Mouse (Mus musculus): ENCODE results near the gene Hacd4.
"Not testable (repeated sequence)": the region's sequence is repeated elsewhere in the genome, so short reads cannot be mapped to it uniquely, and the experiment has no call there.

Hacd4 gene

DNA sequence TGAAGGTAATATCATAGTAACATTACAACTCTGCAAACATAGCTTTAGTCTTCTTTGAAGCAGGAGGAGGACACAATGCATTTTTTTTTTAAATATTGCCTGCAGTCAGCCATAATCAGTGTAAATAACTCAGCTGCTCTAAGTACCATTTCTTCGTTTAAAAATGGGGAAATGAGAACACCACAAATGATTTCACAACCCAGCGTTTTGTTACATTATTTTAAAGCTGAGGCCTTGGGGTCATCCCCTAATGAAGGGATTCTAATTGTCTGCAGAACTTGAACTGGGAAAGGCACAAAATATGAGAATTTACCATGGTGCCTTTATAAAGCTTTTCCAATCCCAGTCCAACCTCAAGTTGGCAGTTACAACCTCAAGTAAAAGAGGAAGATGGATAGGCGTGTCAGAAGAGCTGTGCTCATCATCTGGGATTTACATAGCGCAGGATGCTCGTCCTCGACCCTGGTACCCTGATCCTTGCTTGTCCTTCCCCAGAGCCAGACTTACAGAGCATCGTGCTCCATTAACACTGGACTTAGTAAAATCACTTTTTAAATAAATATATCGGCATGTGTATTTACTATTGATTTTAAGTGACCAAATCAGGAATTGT lies 6.2 kb downstream of the Hacd4 start:
- DNase-seq (ENCODE audit: low read depth), result no peak

DNA sequence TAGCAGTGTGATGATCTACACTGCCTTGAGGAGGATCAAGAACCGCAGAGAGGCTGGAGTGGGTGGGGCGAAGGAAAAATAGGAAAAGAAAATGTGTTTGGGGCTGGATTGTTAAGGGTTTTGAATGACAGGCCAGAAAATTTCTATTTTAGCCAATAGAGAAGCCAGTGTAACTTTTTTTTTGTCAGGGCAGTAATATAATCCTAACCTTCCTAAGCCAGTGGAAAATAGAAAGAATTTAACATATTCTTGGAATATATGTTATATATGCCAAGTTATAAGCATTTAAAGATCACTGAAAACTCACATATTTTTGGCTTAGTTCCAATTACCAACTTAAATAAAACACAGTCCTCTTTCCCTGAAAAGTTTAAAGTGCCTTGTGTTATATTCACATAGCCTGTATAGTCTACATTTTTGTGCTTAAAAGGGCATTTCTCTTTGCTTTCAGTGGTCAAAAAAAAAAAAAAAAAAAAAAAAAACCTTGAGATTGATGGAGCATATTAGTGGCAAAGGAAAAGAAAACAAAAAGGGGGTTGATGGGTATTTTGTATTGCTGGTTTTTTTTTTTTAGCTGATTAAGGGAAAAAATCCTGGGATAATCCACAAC lies 11.0 kb downstream of the Hacd4 start:
- DNase-seq (ENCODE audit: low read depth), result no peak

DNA sequence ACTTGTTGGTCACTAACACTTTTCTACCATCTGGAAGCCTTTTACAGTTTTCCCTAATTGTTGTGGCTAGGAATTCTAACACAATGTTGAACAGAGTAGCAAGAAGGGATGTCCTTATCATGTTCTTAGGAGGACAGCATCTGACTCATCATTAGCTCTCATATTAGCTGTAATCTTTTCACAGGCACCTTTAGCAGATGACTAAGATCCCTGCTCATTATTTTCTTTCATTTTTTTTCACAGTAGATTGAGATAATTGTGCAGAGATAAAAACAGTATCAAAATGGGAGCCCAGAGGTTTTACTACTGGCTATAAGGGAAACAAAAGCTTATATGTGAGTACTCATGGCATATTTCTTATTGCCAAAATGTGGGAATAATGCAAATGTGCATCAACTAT lies 14.2 kb downstream of the Hacd4 start:
- no peak for DNase-seq (ENCODE audit: low read depth)

DNA sequence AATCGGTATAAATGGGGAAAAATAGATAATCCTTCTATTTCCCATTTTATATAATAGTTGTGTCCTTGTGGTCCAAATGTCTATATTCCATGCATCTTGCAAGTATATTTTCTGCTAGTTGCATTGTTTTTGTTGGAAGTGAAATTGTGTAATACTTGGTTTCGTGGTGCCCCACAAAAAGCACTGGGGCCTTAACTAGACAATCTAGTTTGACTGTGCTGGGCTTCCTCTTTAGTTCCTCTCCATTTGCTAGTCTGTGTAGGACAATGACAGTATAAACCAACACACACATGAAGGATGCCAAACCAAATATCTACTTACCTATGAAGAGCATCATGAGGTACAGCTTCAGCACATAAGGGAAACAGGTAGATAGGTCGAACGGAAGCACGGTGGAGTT lies 19.4 kb downstream of the Hacd4 start:
- DNase-seq (ENCODE audit: low read depth), result no peak

DNA sequence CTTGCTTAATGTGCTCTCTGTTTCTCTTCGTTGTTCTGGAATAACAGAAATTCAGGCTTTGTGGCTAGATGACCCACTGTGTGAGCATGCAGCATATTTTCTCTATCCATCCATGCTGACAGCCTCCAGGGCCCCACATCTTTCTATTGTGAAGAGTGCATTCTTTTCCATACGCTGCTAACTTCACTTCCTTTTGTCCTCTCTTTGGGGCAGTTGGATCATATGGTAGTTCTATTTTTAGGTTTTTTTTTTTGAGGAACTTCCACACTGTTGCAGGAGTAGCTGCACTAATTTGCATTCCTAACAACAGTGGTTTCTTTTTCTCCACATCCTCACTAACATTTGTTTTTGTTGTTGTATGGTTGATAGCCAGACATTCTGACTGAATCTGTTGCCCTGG lies 23.7 kb downstream of the Hacd4 start:
- DNase-seq (ENCODE audit: low read depth), result no peak

DNA sequence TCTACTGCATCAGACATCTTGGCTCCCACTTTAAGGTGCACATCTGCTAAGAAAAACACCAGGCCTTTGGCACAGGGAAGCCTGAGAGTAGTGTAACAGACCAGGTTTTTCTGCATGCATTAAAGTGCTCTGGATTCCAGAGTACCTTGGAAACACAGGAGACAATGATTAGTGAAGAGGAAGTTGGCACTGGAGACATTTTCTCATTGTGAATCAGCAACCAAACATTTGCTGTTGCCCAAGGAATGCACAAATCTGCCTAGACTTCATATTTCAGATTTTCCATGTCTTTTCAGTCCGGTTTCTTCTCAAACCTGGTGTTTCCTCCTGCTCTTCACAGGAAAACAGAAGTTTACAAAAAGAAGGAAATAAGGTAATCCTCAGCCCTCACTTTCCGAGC lies 26.4 kb downstream of the Hacd4 start:
- no peak for DNase-seq (ENCODE audit: low read depth)

DNA sequence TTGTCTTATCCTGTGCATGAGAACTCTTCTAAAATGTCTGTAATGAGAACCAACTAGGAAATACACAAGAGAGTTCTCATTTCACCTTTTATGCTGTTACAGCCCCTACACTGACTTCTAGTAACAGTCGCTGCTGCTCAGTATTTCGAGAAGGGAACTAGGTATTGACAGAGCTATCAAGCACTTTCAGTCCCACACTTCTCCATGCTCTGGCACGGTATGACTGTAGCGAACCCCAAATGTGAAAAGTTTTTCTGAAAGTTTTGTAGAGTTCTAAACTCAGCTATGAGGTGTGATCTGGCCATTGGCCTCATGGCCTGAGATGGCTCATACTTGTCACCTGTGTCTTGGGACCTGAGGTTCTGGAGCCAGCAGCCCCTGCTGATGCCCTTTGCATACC lies 29.4 kb downstream of the Hacd4 start:
- no peak for DNase-seq (ENCODE audit: low read depth)

DNA sequence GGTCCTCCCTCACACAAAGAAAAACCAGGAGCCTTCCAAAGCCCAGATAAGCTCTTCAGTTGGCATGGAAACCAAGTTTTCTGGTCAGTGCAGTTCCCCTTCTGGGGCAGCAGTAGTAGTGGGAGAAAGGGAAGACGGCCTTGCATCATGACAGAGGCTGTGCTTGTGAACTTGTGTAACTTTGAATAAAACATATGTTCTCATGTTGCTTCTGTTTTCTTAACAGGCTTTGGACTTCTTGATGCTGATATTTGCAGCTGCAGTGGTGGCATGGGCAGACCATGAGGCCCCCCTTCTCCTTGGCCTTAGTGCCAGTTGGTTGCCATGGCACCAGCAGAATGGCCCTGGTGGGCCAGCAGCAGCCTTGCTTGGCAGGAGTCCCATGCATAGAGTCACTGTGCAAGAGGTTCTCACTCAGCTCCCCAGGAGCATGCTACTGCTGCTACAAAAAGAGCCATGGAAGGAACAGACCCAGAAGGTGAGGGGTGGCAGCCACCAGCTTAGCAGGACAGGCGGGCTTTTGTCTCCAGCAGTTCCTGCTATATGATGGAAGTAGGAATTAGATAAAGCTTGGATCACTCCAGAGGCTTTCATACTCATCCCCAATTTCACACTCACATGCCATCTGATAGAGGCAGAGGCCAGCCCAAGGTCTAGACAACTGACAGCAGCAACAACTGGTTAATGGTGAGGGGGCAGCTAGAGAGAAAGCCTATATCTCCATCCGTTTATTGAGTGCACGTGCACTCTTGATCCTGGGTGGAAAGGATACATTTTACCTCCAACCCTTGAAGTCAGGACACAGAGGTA lies 31.6 kb downstream of the Hacd4 start:
- no peak for DNase-seq (ENCODE audit: low read depth)

DNA sequence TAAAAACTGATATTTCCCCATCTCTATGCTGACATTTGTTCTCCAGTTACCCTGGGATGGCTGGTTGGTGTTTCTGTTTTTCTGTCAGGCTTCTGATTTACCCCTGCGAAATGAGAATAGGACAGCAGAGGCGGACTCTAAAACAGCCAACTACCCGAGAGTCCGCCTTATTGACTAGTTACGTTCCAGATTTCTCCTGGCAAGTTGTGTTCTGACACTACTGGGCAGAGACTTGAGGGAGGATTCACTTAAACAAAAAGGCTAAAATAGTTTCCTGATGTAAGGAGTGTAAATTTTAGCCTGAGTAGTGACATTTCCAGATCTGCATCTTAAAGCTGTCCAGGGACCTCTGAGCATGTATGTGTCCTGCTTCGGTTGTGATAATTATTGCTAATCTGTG lies 35.8 kb downstream of the Hacd4 start:
- DNase-seq (ENCODE audit: low read depth), result no peak

DNA sequence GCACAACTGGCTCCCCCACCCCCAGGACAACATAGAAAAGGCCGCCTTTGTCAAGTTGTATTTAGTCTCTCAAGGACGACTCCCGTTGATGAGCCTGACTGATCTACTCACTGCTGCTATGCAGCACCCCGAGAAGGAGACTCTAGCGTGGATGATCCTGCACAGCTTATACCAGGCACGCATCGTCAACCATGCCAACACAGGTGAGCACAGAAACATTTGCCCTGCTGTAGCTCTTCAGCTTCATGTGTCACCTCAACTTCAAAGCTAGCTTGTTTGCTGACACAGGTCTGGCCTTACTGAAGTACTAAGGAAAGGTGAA lies 37.8 kb downstream of the Hacd4 start:
- no peak for DNase-seq (ENCODE audit: low read depth)

DNA sequence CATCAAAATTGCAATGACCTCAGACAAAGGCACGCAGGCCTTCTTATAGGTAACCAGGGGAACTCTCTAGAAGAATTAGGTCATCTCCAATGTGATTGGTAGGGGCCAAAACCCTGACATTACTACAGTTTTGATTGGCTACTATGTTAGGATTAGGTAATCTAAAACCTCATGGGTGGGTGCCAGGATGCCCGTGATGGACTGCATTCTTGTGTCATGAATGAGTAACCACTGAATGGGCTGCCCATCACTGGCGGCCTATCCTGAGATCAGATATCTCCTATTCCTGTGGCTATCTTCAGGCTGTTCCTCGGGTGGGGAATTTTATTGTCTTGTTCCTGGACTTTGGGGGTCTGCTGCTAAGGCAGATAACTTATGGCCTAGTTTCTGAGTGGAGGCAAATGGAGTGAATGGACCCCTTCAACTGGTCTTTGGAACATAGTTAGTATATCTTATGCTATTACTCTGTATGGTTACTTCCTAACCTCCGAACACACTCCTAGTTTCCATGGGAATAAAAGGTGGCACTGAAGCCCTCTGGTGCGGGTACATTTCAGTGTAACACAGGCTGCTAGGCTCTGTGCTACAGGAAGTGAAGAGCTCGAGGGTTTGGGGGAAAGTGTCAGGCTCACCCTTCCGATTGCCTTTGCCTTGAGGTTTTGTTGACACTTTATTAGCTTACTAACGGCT lies 38.3 kb downstream of the Hacd4 start:
- no peak for DNase-seq (ENCODE audit: low read depth)

DNA sequence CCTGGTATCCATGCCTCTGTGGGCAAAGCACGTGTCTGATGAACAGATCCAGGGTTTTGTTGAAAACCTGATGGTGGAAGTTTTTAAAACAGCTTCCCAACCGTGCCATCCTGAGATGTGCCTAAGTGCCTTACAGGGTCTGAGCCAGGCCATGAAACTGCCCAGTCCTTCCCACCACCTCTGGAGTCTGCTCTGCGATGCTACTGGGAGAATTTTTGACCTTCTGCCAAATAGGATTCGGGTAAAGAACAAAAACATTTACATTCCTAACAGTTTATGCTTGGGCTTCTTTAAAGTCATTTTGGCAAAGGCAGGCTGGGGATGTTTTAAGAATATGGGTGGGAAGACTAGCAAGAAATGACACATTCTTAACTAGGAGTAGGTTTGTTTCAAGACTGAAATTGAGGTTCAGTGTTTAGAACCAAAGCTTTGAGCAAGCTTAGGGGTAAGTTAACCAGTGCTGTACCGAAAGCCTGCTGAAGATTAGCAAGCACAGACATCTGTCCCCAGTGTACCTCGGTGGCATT lies 41.7 kb downstream of the Hacd4 start:
- DNase-seq (ENCODE audit: low read depth), result no peak

DNA sequence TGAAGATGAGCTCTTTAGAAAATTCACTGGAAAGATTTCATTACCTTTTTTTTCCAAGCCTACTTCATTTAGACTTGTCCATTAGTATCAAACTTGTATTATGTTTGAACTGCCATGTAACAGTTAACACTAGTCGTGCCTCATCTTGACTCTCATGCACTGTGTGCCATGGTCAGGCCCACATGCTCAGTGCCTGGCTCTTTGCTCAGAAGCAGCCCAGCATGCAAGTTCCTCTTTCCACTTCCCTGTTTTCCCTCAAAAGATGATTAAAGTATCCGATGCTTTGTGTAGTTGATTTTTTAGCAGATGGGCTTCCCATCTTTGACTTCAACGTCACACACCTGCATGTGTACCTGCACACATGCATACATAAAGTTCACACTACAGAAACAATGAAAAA lies 43.0 kb downstream of the Hacd4 start:
- no peak for DNase-seq (ENCODE audit: low read depth)

DNA sequence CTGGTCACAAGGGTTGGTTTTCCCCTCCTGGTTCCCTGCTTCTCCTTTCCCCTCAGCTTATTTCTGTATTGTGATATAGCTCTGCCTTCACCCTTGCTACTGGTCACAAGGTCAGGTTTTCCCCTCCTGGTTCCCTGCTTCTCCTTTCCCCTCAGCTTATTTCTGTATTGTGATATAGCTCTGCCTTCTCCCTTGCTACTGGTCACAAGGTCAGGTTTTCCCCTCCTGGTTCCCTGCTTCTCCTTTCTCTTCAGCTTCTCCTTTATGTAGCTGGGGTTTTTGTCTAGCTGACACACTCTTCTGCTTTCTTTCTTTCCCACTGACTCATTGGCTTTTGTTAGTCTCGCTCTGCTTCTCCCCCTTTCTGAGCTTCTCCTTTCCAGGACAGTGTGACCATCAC lies 48.1 kb downstream of the Hacd4 start:
- not testable (repeated sequence) for DNase-seq (ENCODE audit: low read depth)

DNA sequence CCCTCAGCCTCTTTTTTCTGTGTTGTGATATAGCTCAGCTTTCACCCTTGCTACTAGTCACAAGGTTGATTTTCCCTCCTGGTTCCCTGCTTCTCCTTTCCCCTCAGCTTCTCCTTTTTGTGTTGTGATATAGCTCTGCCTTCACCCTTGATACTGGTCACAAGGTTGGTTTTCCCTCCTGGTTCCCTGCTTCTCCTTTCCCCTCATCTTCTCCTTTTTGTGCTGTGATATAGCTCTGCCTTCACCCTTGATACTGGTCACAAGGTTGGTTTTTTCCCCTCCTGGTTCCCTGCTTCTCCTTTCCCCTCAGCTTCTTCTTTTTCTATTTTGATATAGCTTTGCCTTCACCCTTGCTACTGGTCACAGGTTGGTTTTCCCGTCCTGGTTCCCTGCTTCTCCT lies 48.7 kb downstream of the Hacd4 start:
- no peak for DNase-seq (ENCODE audit: low read depth)

DNA sequence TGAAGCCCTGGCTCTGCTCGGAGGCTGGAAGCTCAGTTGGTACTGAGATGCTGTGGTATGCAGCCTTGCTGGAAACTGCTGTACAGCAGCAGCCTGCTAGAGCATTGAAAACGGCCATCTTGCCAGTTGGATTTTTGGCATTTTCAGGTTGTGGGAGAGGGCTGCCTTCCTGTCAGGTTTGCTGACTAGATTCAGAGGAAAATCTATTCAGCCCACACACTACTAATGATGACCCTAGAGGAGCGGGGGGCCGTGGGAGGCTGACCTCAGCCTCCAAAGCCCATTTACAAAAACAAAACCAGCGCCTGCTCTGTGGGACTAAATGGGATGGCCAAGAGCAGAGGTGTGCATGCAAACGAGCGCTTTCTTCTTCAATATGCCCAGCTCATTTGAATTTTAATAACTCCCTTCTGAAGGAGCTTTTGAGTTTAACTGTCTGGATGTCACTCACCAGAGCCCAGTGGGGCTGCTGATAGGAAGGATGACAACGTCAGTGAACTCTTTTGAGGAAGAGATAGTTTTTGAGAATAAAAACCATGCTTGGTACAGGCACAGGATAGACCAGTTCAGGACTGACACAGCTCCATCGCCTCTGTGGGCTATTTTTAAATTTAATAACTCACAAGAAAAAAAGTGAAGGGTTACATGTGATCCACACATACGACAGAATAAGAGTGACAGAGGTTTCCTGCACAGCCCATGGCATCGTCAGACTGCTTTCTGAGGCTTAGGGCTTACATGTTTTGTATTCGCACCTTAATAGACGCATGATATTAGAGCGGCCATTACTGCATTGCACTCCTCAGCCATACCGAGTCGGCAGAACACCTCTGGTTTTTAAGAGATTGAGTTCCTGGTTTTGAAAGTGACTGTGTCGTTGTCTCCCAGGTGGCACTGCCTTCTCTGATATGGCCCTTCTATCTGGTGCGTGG lies 66.2 kb downstream of the Hacd4 start:
- DNase-seq (ENCODE audit: low read depth), result no peak

DNA sequence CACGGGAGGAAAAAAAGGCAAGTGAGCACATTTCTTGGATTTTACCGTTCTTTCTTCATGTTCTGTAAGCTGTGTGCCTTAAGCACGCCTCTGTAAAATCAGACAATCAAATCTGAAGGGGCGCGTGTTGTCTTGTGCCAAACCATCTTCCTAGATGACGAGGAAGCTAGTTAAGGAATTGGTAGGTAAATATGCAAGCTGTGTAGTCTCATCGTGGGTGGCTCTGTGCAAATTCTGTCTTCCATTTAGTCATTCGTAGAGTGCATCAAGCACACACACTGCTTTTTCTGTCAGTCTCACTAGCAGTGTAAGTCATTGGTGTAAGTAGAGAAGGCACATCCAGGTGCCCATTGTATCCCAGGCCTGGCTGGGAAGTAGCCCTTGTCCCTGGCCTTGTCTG lies 67.9 kb downstream of the Hacd4 start:
- DNase-seq (ENCODE audit: low read depth), result no peak

DNA sequence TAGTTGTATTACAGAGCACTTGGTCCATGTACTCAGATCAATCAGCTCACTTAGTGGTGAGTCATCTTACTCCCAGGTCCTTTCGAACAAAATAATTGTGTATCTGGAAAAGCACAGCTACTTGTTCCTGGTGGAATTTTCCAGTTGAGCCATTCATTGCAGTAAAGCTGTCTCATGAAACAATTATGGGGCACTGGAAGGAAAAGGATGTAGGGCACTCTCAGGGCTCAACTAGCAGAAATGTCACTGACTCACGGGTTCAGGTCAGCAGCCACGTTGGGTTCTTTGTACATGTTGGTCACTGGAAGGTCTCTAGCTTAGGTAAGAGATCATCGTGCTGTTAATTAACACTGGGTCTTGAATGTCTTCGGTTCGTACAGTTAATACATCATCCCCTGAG lies 68.8 kb downstream of the Hacd4 start:
- no peak for DNase-seq (ENCODE audit: low read depth)

DNA sequence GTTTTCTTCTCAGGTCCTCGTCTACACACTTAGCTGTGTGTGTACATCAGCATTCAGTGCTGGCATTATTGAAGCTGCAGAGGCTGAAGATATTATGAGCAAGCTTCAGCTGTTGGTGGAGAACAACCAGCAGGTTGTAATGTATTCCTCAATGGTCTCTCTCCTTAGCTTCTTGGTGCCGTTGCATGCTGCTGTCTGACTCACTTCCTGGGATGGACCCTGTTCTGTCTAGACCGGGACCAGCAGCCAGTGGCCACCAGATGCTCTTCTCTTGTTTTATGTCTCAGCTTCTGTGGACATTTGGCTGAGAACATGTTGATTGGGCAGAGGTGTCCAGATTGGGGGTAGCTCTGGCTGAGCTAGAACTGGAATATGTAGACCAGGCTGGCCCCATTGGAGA lies 81.3 kb downstream of the Hacd4 start:
- no peak for DNase-seq (ENCODE audit: low read depth)

DNA sequence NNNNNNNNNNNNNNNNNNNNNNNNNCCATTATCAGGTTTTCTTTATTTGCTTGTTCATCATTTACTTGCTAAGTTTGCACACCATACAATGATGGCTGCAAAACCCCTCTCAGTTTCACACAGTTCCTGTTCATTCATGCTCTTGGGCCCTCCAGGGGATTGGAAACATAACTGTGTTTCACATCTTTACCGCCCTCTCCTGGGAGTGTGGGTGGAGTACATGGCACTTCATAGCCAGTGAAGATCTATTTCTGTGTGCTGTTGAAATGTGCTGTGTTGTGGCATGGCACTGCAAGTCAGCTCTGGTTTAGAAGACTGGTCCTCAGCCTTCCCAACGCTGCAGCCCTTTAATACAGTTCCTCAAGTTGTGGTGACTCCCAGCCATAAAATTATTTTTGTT lies 82.1 kb downstream of the Hacd4 start:
- no peak for DNase-seq (ENCODE audit: low read depth)

DNA sequence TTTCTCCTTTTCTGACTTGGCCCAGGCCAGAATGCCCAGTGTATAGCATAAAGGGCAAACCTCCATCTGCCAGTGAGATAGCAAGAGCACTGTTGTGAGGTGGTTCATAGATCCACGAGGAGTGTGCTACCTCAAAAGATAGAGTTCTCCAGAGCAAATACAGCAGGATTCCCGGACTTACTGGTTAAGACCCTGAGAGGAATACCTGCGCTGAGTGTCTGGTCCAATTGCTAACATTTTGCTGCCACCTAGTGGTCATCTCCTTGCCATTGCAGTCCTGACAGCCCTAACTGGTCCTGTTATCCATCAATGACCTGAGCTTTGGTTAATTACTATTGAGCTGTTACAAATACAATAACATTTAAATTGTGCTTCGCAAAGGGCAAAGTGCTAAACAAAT lies 87.8 kb downstream of the Hacd4 start:
- peak; percentile 58 for DNase-seq (ENCODE audit: low read depth)
